Mouse (Mus musculus) ZHBTc4 (cell line): ENCODE results near the gene Fus.
"Not testable (repeated sequence)": the region's sequence is repeated elsewhere in the genome, so short reads cannot be mapped to it uniquely, and the experiment has no call there.

Source experiments
- DNase-seq: peaks from one replicate; pipeline ENCODE4 v3.0.0-alpha.2; 2011; ENCODE audit warnings: low read depth, low spot score

Gene Fus

DNA sequence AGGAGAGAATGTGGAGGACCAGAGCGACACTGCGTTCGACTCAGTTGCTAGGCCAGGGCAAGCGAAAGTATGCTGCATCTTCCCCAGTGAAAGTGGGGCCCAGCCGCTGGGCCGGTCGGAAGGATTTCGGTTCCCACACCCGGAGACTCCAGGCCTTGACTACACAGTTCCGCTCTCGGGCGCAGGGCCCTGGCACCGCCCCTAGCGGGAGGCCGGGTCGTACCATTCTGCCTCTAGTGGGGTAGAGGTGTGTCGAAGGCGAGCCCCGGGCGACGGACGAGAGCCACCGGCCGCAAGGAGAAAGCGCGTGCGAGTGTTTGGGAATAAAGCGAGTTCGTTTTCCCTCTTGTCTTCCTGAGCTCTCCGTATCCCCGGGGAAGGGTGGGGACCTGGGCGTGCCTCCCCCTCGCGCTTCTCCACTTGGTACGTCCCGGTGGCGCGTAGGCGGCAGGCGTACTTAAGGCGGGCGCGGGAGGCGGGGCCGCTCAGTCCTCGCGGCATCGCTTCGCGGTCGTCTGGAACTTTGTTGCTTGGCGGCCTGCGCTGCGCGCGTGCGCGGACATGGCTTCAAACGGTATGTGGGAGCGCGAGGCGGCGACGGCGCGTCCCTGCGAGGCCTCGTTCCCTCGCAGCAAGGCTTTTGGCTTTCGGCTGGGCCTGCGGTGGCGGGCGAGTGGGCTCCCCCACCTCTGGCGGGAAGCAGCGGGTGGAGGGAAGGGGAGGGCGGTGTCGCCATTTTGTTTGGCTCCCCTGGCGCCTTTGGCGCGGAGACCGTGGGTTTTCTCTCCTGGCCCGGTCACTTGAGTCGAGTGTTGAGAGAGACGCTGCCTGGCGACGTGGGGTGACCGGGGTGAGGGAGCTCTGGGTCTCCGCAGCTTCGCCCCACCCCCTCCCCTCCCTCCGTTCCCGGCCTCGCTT is at the start of gene Fus:
Gene Fus (plus strand): TSS at position 454 of the 918 bp plus-strand sequence.
- peak; percentile 97 for DNase-seq

DNA sequence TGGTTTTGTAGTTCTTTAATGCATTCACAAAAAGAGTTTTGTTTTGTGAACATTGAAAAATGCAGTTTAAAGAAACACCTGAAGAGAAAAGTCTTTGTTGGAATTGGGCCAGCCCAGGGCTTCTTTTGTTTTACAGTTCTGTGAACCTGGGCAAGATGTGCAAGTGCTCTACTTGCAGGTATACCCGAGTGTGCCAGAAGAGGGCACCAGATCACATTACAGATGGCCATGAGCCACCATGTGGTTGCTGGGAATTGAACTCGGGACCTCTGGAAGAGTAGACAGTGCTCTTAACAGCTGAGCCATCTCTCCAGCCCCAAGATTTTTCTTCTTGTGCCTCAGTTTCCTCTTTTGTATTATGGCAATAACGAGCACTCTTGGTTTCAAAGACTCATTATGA is 49.1 kb upstream of the Fus start:
- peak; percentile 88 for DNase-seq

DNA sequence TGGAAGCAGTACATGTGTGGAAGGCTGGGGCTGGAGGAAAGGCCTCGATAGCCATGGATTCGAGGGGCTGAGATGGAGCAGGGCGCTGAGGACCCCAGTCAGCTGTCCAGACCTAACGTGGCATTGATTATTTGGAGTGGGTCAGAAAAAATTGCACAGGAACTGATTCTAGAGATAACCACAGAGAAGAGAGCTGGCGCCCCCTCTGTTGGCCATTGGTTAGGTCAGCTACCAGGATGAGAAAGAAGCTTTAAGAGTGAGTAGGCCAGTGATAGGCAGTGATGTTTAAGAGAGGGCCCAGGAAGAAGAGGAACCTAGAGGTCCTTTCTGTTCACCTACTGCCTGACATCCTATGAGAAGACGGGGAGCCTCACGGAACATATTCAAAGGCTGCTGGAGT is 48.0 kb upstream of the Fus start:
- peak; percentile 61 for DNase-seq

DNA sequence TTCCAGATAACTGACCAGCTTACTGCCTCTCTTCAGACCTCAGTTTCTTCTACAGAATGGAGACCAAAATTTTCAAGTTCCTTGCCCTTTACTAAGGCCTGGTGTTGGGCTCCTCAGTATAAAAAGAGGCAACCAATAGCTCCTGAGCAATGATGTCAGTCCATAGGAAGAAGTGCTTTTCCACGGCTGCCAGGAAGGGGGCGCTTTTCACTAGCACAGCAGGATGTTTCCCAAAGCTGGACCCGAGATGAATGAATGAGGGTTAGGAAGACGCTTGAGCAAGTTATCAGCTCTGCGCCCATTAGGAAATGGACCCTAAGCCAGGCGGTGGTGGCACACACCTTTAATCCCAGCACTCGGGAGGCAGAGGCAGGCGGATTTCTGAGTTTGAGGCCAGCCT is 45.7 kb upstream of the Fus start:
- no peak for DNase-seq

DNA sequence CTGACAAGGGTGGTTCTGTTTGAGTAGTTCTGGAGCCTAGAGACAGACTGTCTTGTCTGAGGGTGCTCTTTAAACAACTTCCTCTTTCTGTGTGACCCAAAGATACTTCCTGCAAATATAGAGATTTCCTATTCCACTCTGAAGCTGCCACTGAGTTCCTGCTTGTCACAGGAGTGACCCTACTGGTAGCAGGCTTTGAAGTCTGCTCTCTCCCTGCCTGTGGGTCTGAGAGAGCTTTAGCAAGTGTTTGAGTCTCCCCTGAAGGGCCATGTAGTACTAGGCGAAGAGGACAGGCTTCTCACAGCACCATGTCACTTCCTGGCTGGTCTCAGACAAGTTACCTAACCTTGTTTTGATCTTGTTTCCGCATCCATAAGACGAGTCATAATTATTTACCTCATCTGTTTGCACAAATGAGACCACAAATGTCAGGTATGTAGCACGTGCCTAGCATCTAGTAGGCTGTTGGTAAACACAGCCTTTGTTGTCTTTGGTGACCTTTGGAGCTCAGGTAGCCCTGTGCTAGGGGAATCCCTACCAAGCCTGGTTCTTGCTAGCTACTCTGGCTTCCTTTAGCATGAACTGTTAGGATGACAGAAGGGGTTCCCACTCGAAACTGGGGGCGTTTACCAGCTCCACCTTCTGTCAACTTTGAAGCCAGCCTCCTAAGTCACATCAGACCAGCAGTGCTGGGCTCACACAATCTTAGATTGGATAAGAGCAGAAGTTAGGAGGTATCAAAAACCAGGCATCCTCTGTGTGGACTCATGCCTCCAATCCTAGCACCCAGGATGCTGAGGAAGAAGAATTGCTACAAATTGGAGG is 44.6 kb upstream of the Fus start:
- no peak for DNase-seq

DNA sequence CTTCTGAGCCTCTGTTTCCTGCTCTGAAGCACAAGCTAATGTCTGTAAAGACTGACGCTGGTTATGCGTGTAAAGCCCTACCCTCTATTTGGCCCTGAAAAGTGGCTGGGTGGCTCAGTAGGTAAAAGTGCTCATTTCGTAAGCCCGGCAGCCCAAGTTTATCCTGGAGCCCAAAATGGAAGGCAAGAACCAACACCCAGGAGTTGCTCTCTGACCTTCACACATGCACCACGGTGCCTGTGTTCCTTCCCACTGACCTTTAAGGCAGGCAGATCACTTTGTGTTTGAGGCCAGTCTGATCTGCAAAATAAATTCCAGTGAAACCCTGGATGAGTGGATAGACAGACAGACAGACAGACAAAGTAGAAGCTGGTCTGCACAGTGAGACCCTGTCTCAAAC is 43.5 kb upstream of the Fus start:
- DNase-seq = no peak

DNA sequence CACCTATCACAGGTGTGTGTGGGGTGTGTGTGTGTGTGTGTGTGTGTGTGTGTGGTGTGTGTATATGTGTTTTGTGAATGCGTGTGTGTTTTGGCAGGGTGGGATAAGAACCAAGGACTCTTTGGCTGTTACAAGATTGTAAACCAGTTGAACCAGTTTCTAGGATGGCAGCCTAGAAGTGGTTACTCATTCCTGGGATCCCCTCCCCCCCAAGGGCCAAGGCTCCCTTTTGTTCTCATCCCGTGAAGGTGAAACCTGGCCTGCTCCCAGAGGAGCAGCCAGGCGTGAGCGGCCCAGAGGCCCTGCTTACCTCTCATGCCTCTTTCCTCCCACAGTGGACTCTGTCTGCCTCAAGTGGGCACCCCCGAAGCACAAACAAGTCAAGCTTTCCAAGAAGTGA is 42.0 kb upstream of the Fus start:
- no peak for DNase-seq

DNA sequence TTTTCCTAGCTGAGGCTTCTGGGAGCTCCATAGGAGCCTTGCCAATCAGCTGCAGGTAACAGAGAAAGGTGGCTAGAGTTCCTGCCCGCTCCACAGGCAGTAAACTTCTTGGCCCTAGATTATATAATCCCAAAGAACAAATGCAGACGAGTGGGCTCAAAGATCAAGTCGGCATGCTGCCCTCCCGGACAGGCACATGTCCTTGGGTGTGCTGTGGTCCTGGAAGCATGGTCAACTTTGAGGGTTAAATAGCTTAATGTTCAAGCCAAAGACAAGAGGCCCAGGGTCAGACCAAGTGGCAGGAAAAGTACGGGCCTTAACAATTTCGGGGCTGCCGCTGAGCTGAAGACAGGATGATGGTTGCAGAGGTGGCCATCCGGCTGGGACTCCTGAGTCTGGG is 41.2 kb upstream of the Fus start:
- no peak for DNase-seq

DNA sequence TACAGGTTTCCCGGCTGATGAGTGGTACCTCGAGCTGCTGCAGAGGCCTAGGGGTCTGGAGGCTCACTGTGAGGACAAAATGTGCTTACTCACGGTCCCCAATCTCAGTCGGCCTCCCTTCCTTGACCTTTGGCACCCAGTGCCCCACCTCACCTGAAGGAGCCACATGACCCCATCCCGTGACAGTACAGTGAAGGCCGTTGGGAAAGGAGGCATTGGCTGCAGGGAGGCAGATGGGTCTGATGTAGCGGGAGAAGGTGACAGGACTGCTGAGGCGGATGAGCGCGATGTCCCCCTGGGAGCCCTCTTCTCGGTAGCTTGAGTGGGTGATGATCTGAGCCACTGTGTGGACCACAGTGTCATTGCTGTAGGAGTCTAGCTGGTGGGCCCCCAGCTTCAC is 40.4 kb upstream of the Fus start:
- DNase-seq = no peak

DNA sequence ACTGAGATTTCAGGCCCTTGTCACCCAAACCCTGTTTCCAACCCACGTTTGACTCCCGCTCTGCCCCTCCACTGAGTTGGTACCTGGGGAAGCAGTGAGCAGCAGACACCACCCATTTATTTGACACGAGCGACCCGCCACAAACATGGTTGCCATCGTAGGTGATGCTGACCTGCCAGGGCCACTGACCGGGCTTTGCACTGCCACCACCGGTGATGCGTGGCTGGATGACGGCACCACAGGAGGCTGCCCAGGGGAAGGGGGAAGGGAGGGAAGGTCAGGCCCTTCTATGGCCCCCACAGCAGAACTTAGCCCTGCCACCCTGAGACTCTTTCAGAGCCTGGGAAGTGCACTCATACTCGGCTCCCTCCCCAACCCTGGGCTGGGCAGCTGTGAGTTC is 39.5 kb upstream of the Fus start:
- DNase-seq = no peak

DNA sequence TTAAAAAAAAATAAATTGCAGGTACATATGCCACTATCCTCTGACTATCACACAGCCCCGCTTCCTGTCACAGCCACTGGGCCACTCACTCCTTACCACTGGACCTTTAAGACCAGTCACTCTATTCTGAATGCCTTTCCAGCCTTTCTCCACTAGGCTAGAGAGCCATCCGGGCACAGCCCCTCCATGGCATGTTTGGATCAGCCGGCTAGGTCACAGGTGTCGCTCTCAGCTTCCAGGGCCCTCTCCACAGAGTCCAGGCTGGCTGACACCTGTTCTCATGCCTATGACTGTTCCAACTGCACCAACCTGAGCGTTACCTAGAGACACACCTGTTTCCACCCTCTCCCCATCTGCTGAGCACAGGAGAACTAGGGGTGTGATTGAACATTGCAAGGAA is 38.7 kb upstream of the Fus start:
- DNase-seq = peak; percentile 40

DNA sequence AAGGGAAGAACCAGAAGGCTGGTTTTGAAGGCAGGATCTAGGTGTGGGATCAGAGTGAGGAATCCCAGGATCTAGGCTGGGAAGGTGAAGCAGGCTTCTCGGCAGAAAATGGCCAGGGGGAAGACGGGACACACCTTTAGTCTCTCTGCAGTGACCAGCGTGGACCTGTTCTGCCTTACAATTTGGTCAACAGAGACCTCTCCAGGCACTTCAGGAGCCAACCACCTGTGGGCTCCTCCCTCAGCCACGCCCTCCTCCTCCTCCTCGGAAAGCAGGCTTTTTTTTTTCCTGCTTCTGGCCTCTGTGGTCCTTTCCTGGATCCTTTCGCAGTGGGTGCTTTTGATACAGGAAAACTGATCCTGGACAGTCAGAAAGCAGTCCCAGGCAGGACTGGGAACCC is 37.3 kb upstream of the Fus start, which contains the start of gene Prss8:
Gene Prss8 (minus strand): TSS at position 182 of the 400 bp plus-strand sequence.
- no peak for DNase-seq

DNA sequence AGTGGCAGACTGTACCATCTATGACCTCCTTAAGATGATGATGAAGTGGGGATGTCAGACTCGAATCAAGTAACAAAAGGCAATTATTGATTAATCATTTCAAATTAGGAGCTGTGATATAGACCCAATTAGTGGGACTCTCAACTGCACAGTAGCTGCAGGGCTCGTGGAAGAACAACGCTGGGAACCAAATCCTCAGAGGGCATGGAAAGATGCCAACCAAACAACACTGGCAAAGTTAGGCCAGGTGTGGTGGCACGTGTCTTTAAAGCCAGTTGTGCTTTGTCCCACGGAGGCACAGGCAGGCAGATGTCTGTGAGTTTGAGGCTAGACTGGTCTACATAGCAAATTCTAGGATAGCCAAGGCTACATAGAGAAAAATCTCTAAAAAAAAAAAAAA is 36.6 kb upstream of the Fus start:
- DNase-seq = no peak

DNA sequence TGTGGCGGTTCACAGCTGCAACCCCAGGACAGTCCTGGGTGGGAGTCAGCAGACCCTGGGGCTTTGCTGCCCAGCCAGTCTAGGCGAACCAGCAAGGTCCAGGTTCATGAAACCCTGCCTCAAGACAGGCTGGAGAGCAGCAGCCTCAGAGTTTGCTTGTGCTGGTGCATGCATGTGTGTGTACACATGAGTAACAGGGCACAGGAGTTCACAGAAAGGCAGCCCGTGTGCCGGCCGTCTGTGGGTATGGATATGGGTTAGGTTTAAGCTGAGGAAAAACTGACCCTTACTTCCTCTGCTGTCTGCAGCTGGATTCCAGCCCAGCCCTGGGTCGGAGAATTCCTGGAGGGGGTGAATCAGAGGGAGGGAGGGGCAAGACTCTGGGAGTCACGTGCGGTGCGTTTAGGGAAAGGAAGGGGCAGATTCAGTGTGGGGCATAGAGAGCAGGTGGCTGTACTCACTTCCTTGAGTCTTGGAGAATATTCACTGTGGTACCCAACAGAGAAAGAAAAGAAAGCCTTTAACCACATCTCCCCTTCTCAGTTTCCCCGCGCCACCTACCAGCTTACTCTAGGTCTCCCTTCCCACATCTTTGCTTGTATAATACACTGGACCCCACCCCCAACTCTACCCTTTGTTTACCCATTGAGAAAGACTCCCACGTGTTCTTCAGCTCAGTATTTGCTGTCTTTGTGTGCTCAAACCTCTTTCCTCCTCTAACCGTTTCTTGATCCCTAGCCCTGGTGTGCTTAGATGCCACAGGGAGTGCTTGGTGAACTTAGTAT is 35.7 kb upstream of the Fus start:
- peak; percentile 83 for DNase-seq

DNA sequence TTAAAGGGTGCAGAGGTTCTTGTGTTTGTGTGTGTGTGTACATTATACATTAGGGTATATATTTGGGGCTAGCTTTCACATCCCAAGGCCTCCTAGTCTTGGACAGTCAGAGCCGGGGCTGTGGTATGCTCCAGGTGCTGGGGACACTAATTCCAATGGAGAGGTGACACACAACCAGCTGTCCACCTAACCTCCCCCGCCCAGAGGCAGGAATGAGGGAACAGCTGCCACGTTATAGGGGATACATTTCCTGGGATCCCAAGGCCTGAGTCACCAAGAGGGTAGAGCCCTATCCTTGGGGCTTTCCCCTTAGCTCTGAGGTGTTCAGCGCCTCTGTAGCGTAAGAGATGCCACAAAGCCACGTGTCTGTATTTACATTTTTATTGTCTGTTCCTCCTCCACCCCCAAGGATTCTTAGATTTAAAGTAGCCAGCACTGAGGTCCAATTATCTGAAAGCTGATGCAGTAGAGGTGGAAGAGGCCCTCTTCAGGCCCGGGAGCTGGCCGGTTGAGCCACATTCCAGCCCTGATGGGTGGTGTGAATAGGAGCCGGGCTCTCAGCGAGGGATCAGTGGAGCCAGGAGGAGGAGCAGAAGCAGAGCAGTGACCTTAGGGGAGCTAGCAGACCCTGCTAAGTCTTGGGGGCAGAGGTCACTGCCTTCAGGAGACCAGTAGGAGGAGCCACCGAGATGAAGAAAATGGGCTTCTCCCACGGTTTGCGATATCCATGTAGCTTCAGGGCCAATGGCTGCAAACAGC is 34.8 kb upstream of the Fus start:
- DNase-seq = peak; percentile 73

DNA sequence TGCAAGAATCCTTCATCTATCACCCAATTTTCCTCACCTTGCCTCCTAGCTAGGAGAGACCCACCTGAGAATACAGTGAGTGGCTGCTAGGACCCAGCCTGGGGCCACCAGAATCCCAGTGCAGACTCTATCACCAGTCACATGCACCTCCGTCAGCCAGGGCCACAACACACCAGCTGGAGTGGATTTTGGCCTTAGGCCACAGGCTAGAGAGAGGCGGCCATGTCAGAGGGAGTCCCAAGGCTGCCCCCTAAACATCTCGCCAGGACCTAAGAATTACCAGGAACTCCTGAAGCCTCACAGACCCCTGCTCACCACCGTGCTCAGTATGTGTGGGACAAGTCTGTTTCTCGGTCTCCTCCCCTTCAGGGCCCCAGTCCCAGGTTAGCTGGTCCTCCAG is 33.2 kb upstream of the Fus start:
- no peak for DNase-seq

DNA sequence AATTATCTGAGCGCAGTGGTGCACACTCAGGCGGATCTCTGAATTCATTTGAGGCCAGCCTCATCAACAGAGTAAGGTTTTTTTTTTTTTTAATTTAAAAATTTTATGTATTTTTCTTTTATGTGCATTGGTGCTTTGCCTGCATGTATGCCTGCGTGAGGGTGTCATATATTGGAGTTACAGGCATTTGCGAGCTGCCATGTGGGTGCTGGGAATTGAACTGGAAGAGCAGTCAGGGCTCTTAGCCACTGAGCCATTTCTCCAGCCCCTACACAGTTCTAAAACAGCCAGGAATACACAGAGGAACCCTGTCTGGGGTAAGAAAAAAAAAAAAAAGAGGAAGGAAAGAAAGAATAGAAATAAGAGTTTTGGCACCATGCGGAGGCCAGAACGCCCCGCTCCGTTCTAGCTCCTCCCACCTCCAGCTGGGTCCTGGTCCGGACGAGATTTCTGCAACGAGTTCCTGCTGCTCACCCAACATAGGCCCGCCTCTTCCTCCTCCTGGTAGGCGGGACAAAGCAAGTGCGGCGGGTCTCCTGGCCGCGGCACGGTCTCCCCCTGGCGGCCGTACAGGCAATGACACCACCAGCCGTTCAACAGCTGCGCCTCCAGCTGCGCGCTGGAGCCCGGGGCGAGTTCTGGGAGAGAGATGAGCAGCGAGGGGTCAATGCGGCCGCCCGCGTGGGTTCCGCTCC is 32.1 kb upstream of the Fus start:
- DNase-seq = peak; percentile 98

DNA sequence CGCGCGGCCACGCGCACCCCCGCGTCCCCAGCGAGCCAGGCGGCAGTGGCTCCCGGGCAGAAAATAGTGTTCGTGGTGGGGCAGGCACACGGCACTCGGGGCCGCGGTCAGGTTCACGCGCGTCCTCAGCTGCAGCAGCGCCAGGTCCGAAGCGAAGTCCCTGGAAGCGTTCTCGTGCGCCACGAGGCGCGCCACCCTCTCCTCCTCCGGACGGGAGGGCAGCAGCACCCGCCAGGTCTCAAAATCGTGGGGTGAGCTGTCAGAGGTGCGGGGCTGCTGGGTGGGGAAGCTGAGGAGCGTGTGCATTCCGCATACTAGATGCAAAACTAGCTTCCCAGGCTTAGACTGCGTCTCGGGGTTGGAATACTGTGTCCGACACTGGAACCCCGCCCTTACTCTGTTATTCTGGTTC is 31.5 kb upstream of the Fus start:
- DNase-seq = peak; percentile 74

DNA sequence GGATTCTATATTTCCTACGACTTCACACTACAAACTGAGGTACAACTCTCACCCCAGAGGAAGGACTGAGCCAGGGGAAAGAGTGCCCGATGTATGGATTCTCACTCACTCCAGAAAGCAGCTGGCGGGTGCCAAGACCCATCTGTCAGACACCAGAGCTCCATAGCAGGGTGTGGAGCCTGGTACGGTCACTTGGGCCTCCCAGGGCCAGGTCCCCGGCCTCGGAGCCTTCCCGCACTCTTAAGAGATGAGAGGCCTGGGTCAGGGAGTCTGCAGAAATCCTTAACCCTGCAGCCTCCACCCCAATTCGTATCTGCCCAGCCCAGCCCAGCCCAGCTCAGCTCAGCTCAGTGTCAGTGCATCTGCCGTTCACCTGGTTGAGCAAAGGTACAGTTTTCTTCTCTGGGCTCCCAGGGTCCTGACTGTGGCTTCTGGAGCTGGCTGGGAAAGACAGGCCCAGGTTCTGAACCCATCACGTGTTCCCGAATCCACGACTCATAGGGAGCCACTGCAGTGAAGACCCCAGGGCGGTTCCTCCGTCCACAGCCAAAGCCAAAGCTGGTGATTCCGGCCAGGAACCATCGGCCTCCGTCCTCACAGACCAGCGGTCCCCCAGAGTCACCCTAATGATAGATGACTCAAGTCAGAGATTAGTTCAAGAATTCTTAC is 30.9 kb upstream of the Fus start:
- peak; percentile 17 for DNase-seq

DNA sequence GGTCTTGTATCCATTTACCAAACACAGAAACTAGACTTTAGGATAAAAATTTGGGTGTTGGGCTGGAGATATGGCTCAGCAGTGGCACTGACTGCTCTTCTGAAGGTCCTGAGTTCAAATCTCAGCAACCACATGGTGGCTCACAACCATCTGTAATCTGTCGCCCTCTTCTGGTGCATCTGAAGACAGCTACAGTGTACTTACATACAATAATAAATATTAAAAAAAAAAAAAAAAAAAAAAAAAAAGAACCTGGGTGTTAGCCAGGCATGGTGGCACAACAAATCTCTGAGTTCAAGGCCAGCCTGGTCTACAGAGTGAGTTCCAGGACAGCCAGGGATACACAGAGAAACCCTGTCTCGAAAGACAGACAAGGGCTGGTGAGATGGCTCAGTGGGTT is 25.2 kb upstream of the Fus start:
- DNase-seq = not testable (repeated sequence)
